Mouse (Mus musculus) embryonic facial prominence, embryonic 11.5 days (tissue): ENCODE data around the gene Fam114a1. TPM values are rescaled to one million over a fixed set of nuclear protein-coding genes. Genes with fewer than 3 reads are reported as not detected.

ENCODE experiments used
- ATAC-seq: fragments of 200-750 bp; cut with Nextera tagmentation; replicated peaks from 2 replicates; pipeline ENCODE4 v1.8.0; 2017; ENCODE audit warnings: low read depth; ENCODE audit not compliant: insufficient number of reproducible peaks, low FRiP score, low TSS enrichment
- DNase-seq: peaks from one replicate; pipeline ENCODE4 v3.0.0-alpha.2; 2015; ENCODE audit warnings: low spot score
- H3K27ac ChIP-seq: fragments of 300-500 bp; sonication (generic); replicated peaks from 2 replicates; pipeline ENCODE4 v1.5.1; 2014; ENCODE audit warnings: mild to moderate bottlenecking, low read depth, low read length, control low read depth
- H3K27me3 ChIP-seq: fragments of 300-500 bp; sonication (generic); 2 replicates; pipeline ENCODE4 v1.6.1; 2014; ENCODE audit warnings: mild to moderate bottlenecking, low read length, moderate library complexity, mixed read lengths; ENCODE audit not compliant: control insufficient read depth, insufficient read depth
- H3K36me3 ChIP-seq: fragments of 300-500 bp; sonication (generic); replicated peaks from 2 replicates; pipeline ENCODE4 v1.6.1; 2014; ENCODE audit warnings: low read depth, mild to moderate bottlenecking, low read length, moderate library complexity, mixed read lengths; ENCODE audit not compliant: control insufficient read depth, insufficient read depth
- H3K4me1 ChIP-seq: fragments of 300-500 bp; sonication (generic); 2 replicates; pipeline ENCODE4 v1.6.1; 2014; ENCODE audit warnings: low read length, mixed read lengths; ENCODE audit not compliant: control insufficient read depth, insufficient read depth
- H3K4me2 ChIP-seq: fragments of 300-500 bp; sonication (generic); 2 replicates; pipeline ENCODE4 v1.6.1; 2014; ENCODE audit warnings: low read depth, mild to moderate bottlenecking, control low read depth, low read length, moderate library complexity
- H3K4me3 ChIP-seq: fragments of 300-500 bp; sonication (generic); 2 replicates; pipeline ENCODE4 v1.5.1; 2014; ENCODE audit warnings: low read depth, low read length, control low read depth
- H3K9ac ChIP-seq: fragments of 300-500 bp; sonication (generic); replicated peaks from 2 replicates; pipeline ENCODE4 v1.6.1; 2014; ENCODE audit warnings: mild to moderate bottlenecking, control low read depth, low read length
- H3K9me3 ChIP-seq: fragments of 300-500 bp; sonication (generic); replicated peaks from 2 replicates; pipeline ENCODE4 v1.6.1; 2016; ENCODE audit warnings: mild to moderate bottlenecking, low read length, inconsistent platforms, mixed read lengths; ENCODE audit not compliant: control insufficient read depth
- WGBS: fragments of 180-500 bp; shearing (Covaris S2); extraction: QIAGEN DNeasy Blood & Tissue Kit; methylation state at CpG from one replicate; pipeline ENCODE4 v1.1.7; 2014; 5-methylcytosine and 5-hydroxymethylcytosine counted together
- polyA plus RNA-seq: library from polyadenylated mRNA; unstranded; fragments of >200 nt; fragmentation: Nextera tagmentation; extraction: Ambion mirVana; gene quantifications from 2 replicates; pipeline ENCODE4 v1.2.1, GENCODE M21; 2014

Fam114a1 gene
- polyA plus RNA-seq, 1 experiment from 2014 or later: 16.1 TPM

- H3K9me3 ChIP-seq: no peaks in the 10 kb centered on the region
- WGBS: 61% methylated on average over 12 of the region's 12 CpGs
- no peak overlapping the region for H3K9ac ChIP-seq
- no peaks in the 10 kb centered on the region for H3K36me3 ChIP-seq
- no peak for ATAC-seq
- H3K4me1 ChIP-seq: no peaks in the 10 kb centered on the region
- H3K27me3 ChIP-seq: no peaks in the 10 kb centered on the region
- no peak overlapping the region for H3K27ac ChIP-seq
- H3K4me2 ChIP-seq: no peak overlapping the region
- DNase-seq: no peak
- no peak overlapping the region for H3K4me3 ChIP-seq
Measured at GRCm38 (mm10) chr5:65046442-65047284, 76.8 kb downstream of the Fam114a1 start.

DNA sequence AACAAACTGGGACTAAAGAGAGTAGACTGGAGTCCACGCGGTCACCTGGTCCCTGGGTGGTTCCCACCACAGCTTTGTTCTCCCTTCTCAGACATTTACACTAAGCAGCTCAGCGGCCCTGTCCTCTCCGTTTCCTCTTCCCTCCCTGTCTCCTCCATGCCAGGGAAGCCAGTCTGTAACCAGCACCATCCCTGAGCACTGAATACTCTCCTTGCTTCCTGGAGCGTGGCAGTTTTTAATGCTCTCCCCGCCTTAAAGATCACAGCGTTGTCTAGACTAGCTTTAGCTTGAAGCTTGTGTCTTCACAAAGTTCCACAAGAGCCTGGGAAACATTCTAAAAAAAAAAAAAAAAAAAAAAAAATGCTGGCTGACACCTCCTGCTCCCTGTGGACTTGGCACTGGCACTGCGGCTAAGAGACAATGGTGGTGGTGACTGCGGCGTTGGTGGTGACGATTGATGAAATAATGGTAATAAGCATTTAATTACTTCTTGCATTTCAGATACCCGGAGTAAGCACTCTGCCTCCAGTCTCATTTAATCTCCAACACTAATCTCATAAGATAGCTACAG, 77.5 kb downstream of the Fam114a1 start:
- 66% methylated on average over 12 of the region's 12 CpGs for WGBS
- Histone ChIP-seq H3K4me1 (no peaks in the 10 kb centered on the region), H3K36me3 (no peaks in the 10 kb centered on the region), H3K27me3 (no peaks in the 10 kb centered on the region), H3K4me2 (no peak overlapping the region), H3K4me3 (no peak overlapping the region), H3K27ac (no peak overlapping the region), H3K9me3 (no peaks in the 10 kb centered on the region), H3K9ac (no peak overlapping the region)
- no peak for DNase-seq
- ATAC-seq: no peak

DNA sequence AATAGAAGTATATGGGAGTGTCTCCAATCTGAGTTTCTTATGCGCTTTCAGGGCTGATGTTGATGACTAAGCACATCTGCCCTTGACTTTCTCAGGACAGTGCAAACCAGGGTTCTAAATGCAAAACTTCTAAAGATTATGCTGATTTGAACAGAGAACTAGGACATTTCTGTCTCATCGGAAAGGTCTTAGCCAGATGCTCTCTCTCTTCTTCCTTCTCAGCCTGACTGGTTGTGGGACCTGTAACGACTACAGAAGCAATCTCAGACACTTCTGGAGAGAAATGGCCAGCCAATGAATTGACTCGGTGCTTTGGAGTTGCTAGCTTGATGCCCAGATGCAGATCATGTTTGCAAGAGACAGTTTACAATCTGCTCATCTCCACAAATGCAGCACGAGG, 80.0 kb downstream of the Fam114a1 start:
- 85% methylated on average over 5 of the region's 5 CpGs for WGBS
- Histone ChIP-seq H3K27me3 (no peaks in the 10 kb centered on the region), H3K9me3 (no peaks in the 10 kb centered on the region)

GRCm38 (mm10) chr5:65051513-65051912, 81.6 kb downstream of the Fam114a1 start:
- no peaks in the 10 kb centered on the region for H3K36me3 ChIP-seq
- H3K4me1 ChIP-seq: no peaks in the 10 kb centered on the region
- H3K27me3 ChIP-seq: no peaks in the 10 kb centered on the region
- H3K27ac ChIP-seq: no peak overlapping the region
- H3K4me2 ChIP-seq: no peak overlapping the region
- DNase-seq (no peak), ATAC-seq (no peak)
- WGBS: 68% methylated on average over 3 of the region's 3 CpGs
- H3K4me3 ChIP-seq: no peak overlapping the region
- no peak overlapping the region for H3K9ac ChIP-seq
- H3K9me3 ChIP-seq: no peaks in the 10 kb centered on the region

More for the DNA sequence above, 80.0 kb downstream of the Fam114a1 start:
- no peaks in the 10 kb centered on the region for H3K36me3 ChIP-seq
- no peak for DNase-seq
- no peak overlapping the region for H3K4me2 ChIP-seq
- no peak overlapping the region for H3K4me3 ChIP-seq
- ATAC-seq: no peak
- no peak overlapping the region for H3K9ac ChIP-seq
- H3K27ac ChIP-seq: no peak overlapping the region
- no peaks in the 10 kb centered on the region for H3K4me1 ChIP-seq

DNA sequence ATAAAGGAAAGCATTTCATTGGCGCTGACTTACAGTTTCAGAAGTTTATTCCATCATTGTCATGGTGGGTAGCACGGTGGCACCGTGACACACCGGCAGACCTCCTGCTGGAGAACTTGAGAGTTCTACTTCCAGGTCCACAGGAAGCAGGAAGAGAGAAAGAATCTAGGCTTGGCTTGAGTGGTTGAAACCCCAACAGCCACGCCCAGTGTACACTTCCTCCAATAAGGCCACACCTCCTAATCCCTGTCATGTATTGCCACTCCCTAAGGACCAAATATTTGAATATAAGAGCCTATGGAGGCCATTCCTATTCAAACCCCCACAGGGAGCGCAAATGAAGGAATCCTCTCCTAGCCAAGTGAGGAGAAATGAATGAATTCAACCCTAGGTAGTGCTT, 87.7 kb downstream of the Fam114a1 start:
- ATAC-seq: no peak
- Histone ChIP-seq H3K4me1 (no peaks in the 10 kb centered on the region), H3K36me3 (no peaks in the 10 kb centered on the region), H3K9ac (no peak overlapping the region), H3K4me3 (no peak overlapping the region), H3K4me2 (no peak overlapping the region), H3K27me3 (no peaks in the 10 kb centered on the region), H3K9me3 (no peaks in the 10 kb centered on the region), H3K27ac (no peak overlapping the region)
- no peak for DNase-seq
- 95% methylated on average over 6 of the region's 6 CpGs for WGBS

DNA sequence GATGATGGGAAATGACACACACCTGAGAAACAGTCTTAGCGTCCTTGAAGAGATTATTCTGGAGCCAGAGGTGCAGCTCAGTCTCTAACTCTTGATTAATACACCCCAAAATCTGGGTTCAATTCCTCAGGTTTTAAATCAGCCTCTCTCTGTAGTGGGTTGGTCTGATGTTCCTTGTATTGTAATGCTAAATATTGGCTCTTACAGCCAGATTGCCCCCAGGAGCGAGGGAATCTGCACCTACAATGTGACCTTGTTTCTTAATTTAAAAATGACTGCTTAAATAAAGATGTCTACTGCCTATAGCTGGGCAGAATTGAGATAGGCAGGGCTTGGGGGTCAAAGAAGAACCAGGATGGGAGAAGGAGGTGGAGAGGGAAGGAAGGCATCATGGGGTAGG, 89.9 kb downstream of the Fam114a1 start:
- no peak overlapping the region for H3K4me2 ChIP-seq
- no peaks in the 10 kb centered on the region for H3K27me3 ChIP-seq
- 73% methylated on average over 2 of the region's 2 CpGs for WGBS
- no peak overlapping the region for H3K9ac ChIP-seq
- H3K27ac ChIP-seq: no peak overlapping the region
- DNase-seq: no peak
- H3K4me1 ChIP-seq: no peaks in the 10 kb centered on the region
- no peaks in the 10 kb centered on the region for H3K36me3 ChIP-seq
- ATAC-seq: no peak
- H3K9me3 ChIP-seq: no peaks in the 10 kb centered on the region
- H3K4me3 ChIP-seq: no peak overlapping the region

- WGBS: 91% methylated on average over 4 of the region's 4 CpGs
- H3K36me3 ChIP-seq: no peaks in the 10 kb centered on the region
- H3K4me3 ChIP-seq: no peak overlapping the region
- no peak for DNase-seq
- H3K27me3 ChIP-seq: no peaks in the 10 kb centered on the region
- ATAC-seq: no peak
- H3K9me3 ChIP-seq: no peaks in the 10 kb centered on the region
- H3K9ac ChIP-seq: no peak overlapping the region
- H3K27ac ChIP-seq: no peak overlapping the region
- no peaks in the 10 kb centered on the region for H3K4me1 ChIP-seq
- no peak overlapping the region for H3K4me2 ChIP-seq
Measured at GRCm38 (mm10) chr5:65062236-65062635, 92.4 kb downstream of the Fam114a1 start.

DNA sequence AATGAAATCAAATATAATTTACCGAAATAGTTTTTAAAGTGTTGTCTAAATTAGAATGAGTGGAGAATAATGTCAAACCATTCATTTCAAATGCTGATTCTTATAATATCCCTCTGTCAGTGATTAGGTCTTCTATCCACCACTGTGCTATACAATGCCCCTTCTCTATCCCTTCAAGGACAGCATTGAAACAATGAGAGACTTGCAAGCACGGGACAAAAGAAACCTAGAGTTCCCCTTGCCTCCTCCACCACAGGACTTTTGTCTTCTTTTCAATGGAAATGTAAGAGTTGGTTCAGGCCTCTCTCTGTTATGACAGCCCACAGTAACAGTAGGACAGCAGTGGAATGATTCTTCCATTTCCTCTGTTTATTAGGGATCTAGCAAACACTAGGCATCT, 93.4 kb downstream of the Fam114a1 start:
- no peaks in the 10 kb centered on the region for H3K27me3 ChIP-seq
- 68% methylated on average over 2 of the region's 2 CpGs for WGBS
- H3K36me3 ChIP-seq: no peaks in the 10 kb centered on the region
- no peaks in the 10 kb centered on the region for H3K9me3 ChIP-seq
- no peak overlapping the region for H3K4me3 ChIP-seq
- no peak overlapping the region for H3K9ac ChIP-seq
- ATAC-seq (no peak), DNase-seq (no peak)
- H3K27ac ChIP-seq: no peak overlapping the region
- no peaks in the 10 kb centered on the region for H3K4me1 ChIP-seq
- H3K4me2 ChIP-seq: no peak overlapping the region
